Mouse (Mus musculus): ENCODE data around the gene Anks1. TPM values are rescaled to one million over a fixed set of nuclear protein-coding genes. Genes with fewer than 3 reads are reported as not detected.

Gene Anks1
- polyA plus RNA-seq, 1 experiment = 16.1 TPM

DNA sequence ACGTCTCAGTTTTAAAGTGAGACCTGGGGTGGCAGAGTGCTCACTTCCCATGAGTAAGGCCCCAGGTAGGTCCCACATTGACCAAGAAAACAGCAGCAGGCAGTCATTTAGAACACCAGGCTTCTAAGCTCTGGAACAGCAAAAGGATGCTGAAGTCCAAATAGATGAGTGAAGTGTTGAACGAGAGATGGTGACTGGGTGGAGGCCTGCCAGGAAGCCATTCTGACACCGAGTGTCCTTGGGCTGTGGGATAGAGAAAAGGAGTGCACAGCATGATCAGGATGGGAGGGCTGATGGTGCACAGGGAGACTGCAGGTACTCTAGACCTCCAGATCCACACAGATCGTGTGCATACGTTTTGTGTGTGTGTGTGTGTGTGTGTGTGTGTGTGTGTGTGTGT, 32.1 kb downstream of the Anks1 start:
- TF ChIP-seq POLR2A (IDR thresholded peaks at IDR 0.05; ENCODE audit: control insufficient read depth, low read depth, low read length) (no peak), CTCF (IDR thresholded peaks at IDR 0.05; ENCODE audit: control insufficient read depth, insufficient read depth, insufficient replicate concordance, low read depth, low read length) (no peak)
- Histone ChIP-seq H3K4me3 (ENCODE audit: control insufficient read depth, low read depth, low read length) (no peak overlapping the region), H3K27ac (ENCODE audit: control insufficient read depth, insufficient read depth, low read depth, low read length) (no peak overlapping the region), H3K4me1 (ENCODE audit: control insufficient read depth, insufficient read depth, low read length) (peaks cover 5% of the 10 kb centered on the region; the same call in 1 of the 2 replicates), H3K27me3 (ENCODE audit: control insufficient read depth, insufficient read depth, low read length) (no peaks in the 10 kb centered on the region), H3K36me3 (ENCODE audit: control insufficient read depth, insufficient read depth, low read length) (no peaks in the 10 kb centered on the region)

GRCm38 (mm10) chr17:27941698-27942097, 32.6 kb downstream of the Anks1 start:
- Histone ChIP-seq H3K36me3 (ENCODE audit: control insufficient read depth, insufficient read depth, low read length) (no peaks in the 10 kb centered on the region), H3K4me3 (ENCODE audit: control insufficient read depth, low read depth, low read length) (no peak overlapping the region), H3K27ac (ENCODE audit: control insufficient read depth, insufficient read depth, low read depth, low read length) (no peak overlapping the region), H3K27me3 (ENCODE audit: control insufficient read depth, insufficient read depth, low read length) (no peaks in the 10 kb centered on the region), H3K4me1 (ENCODE audit: control insufficient read depth, insufficient read depth, low read length) (peaks cover 5% of the 10 kb centered on the region; the same call in 1 of the 2 replicates)
- TF ChIP-seq POLR2A (IDR thresholded peaks at IDR 0.05; ENCODE audit: control insufficient read depth, low read depth, low read length) (no peak), CTCF (IDR thresholded peaks at IDR 0.05; ENCODE audit: control insufficient read depth, insufficient read depth, insufficient replicate concordance, low read depth, low read length) (0 out of 2 replicates have a peak, but pooled peaks have one; percentile 9)

GRCm38 (mm10) chr17:27942131-27942530, 33.0 kb downstream of the Anks1 start:
- H3K27ac ChIP-seq (ENCODE audit: control insufficient read depth, insufficient read depth, low read depth, low read length) = no peak overlapping the region
- no peak for TF ChIP-seq POLR2A (IDR thresholded peaks at IDR 0.05; ENCODE audit: control insufficient read depth, low read depth, low read length)
- TF ChIP-seq CTCF (IDR thresholded peaks at IDR 0.05; ENCODE audit: control insufficient read depth, insufficient read depth, insufficient replicate concordance, low read depth, low read length) = no peak
- H3K36me3 ChIP-seq (ENCODE audit: control insufficient read depth, insufficient read depth, low read length) = no peaks in the 10 kb centered on the region

GRCm38 (mm10) chr17:27945546-27946216, 36.6 kb downstream of the Anks1 start:
- no peak for TF ChIP-seq POLR2A (IDR thresholded peaks at IDR 0.05; ENCODE audit: control insufficient read depth, low read depth, low read length)
- no peak for TF ChIP-seq CTCF (IDR thresholded peaks at IDR 0.05; ENCODE audit: control insufficient read depth, insufficient read depth, insufficient replicate concordance, low read depth, low read length)
- no peak overlapping the region for H3K4me3 ChIP-seq (ENCODE audit: control insufficient read depth, low read depth, low read length)
- H3K27me3 ChIP-seq (ENCODE audit: control insufficient read depth, insufficient read depth, low read length) = no peaks in the 10 kb centered on the region
- H3K36me3 ChIP-seq (ENCODE audit: control insufficient read depth, insufficient read depth, low read length) = no peaks in the 10 kb centered on the region
- H3K4me1 ChIP-seq (ENCODE audit: control insufficient read depth, insufficient read depth, low read length) = peaks cover 2% of the 10 kb centered on the region; the same call in 1 of the 2 replicates
- H3K27ac ChIP-seq (ENCODE audit: control insufficient read depth, insufficient read depth, low read depth, low read length) = no peak overlapping the region

More at GRCm38 (mm10) chr17:27942131-27942530, 33.0 kb downstream of the Anks1 start:
- no peak overlapping the region for H3K4me3 ChIP-seq (ENCODE audit: control insufficient read depth, low read depth, low read length)
- H3K27me3 ChIP-seq (ENCODE audit: control insufficient read depth, insufficient read depth, low read length) = no peaks in the 10 kb centered on the region
- peaks cover 5% of the 10 kb centered on the region; the same call in 1 of the 2 replicates for H3K4me1 ChIP-seq (ENCODE audit: control insufficient read depth, insufficient read depth, low read length)

DNA sequence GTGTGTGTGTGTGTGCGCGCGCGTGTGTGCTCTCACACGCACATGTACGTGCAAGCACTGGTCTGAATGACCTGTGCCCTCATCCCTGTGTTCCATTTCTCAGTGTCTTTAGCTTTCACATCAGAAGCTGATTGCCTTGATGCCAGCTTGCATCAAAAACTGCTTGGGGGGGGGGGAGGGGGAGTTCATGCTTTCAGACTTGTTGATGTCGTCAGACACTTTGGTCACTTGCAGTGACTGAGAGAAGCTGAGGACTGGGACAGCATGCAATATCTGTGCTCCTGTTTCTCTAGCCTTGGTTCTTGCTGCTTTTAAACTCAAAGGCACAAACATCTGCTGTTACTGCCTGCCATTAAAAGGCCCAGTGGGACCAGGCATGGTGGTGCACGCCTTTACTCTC, 37.3 kb downstream of the Anks1 start:
- Histone ChIP-seq H3K27ac (ENCODE audit: control insufficient read depth, insufficient read depth, low read depth, low read length) (no peak overlapping the region), H3K27me3 (ENCODE audit: control insufficient read depth, insufficient read depth, low read length) (no peaks in the 10 kb centered on the region), H3K4me3 (ENCODE audit: control insufficient read depth, low read depth, low read length) (no peak overlapping the region), H3K36me3 (ENCODE audit: control insufficient read depth, insufficient read depth, low read length) (no peaks in the 10 kb centered on the region), H3K4me1 (ENCODE audit: control insufficient read depth, insufficient read depth, low read length) (peaks cover 2% of the 10 kb centered on the region; the same call in 1 of the 2 replicates)
- TF ChIP-seq CTCF (IDR thresholded peaks at IDR 0.05; ENCODE audit: control insufficient read depth, insufficient read depth, insufficient replicate concordance, low read depth, low read length) (no peak), POLR2A (IDR thresholded peaks at IDR 0.05; ENCODE audit: control insufficient read depth, low read depth, low read length) (no peak)

DNA sequence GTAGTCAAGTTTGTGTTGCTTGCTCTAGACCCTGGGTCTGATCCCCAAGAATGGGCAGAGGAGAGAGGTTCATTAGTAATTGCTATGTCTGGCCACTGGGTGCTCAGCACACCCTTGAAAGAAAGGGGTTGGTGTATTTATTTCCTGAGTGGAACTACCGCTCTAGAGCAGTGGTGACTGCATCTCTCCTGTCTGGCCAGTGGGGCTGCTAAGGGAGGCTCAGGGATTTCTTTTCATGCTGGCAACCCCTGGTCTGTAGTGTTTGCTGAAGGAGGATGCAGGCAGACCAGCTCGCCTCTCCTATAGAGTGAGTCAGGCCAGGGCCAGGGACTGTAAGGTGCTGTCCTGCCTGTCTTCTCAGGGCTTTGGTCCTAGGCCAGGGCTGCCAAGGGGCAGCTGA, 38.0 kb downstream of the Anks1 start:
- no peak overlapping the region for H3K4me3 ChIP-seq (ENCODE audit: control insufficient read depth, low read depth, low read length)
- TF ChIP-seq CTCF (IDR thresholded peaks at IDR 0.05; ENCODE audit: control insufficient read depth, insufficient read depth, insufficient replicate concordance, low read depth, low read length) = no peak
- no peak for TF ChIP-seq POLR2A (IDR thresholded peaks at IDR 0.05; ENCODE audit: control insufficient read depth, low read depth, low read length)
- no peaks in the 10 kb centered on the region for H3K36me3 ChIP-seq (ENCODE audit: control insufficient read depth, insufficient read depth, low read length)
- H3K4me1 ChIP-seq (ENCODE audit: control insufficient read depth, insufficient read depth, low read length) = no peaks in the 10 kb centered on the region
- H3K27ac ChIP-seq (ENCODE audit: control insufficient read depth, insufficient read depth, low read depth, low read length) = no peak overlapping the region
- no peaks in the 10 kb centered on the region for H3K27me3 ChIP-seq (ENCODE audit: control insufficient read depth, insufficient read depth, low read length)

- H3K27me3 ChIP-seq (ENCODE audit: control insufficient read depth, insufficient read depth, low read length) = no peaks in the 10 kb centered on the region
- TF ChIP-seq CTCF (IDR thresholded peaks at IDR 0.05; ENCODE audit: control insufficient read depth, insufficient read depth, insufficient replicate concordance, low read depth, low read length) = no peak
- no peak for TF ChIP-seq POLR2A (IDR thresholded peaks at IDR 0.05; ENCODE audit: control insufficient read depth, low read depth, low read length)
Observed at GRCm38 (mm10) chr17:27953136-27953535, 44.0 kb downstream of the Anks1 start.

More at GRCm38 (mm10) chr17:27953136-27953535, 44.0 kb downstream of the Anks1 start:
- Histone ChIP-seq H3K4me1 (ENCODE audit: control insufficient read depth, insufficient read depth, low read length) (no peaks in the 10 kb centered on the region), H3K27ac (ENCODE audit: control insufficient read depth, insufficient read depth, low read depth, low read length) (no peak overlapping the region), H3K36me3 (ENCODE audit: control insufficient read depth, insufficient read depth, low read length) (no peaks in the 10 kb centered on the region), H3K4me3 (ENCODE audit: control insufficient read depth, low read depth, low read length) (no peak overlapping the region)
